Mouse (Mus musculus): ENCODE measurements around the gene Cox4i2.

Cox4i2 gene

GRCm38 (mm10) chr2:152734984-152735383 is 19.0 kb upstream of the Cox4i2 start:
- in situ Hi-C loops (cut with MboI, MseI), result loop anchor here (5.0 kb wide), 1 partner anchor 97 kb away; the partner anchor contains the start of gene Bcl2l1

- in situ Hi-C loops (cut with MboI, MseI), result loop anchor here (5.0 kb wide), 1 partner anchor 96 kb away; the partner anchor contains the start of gene Bcl2l1
Measured at GRCm38 (mm10) chr2:152736090-152736601, 17.8 kb upstream of the Cox4i2 start, which contains the start of gene Id1. Gene Id1, plus strand, starts transcription at chr2:152736251.

GRCm38 (mm10) chr2:152736748-152737147 is 17.2 kb upstream of the Cox4i2 start:
- in situ Hi-C loops (cut with MboI, MseI), result loop anchor here (5.0 kb wide), 1 partner anchor 96 kb away; the partner anchor contains the start of gene Bcl2l1

- in situ Hi-C loops (cut with MboI, MseI), result loop anchor here (5.0 kb wide), 1 partner anchor 95 kb away; the partner anchor contains the start of gene Bcl2l1
Measured at GRCm38 (mm10) chr2:152737306-152738221, 16.4 kb upstream of the Cox4i2 start.

- in situ Hi-C loops (cut with MboI, MseI), result loop anchor here (5.0 kb wide), 1 partner anchor 94 kb away; the partner anchor contains the start of gene Bcl2l1
Measured at GRCm38 (mm10) chr2:152738341-152738740, 15.6 kb upstream of the Cox4i2 start.

GRCm38 (mm10) chr2:152739031-152739841 is 14.7 kb upstream of the Cox4i2 start:
- in situ Hi-C loops (cut with MboI, MseI), result loop anchor here (5.0 kb wide), 1 partner anchor 93 kb away; the partner anchor contains the start of gene Bcl2l1

- in situ Hi-C loops (cut with MboI, MseI), result loop anchor here (5.0 kb wide), 1 partner anchor 92 kb away; the partner anchor contains the start of gene Bcl2l1
Measured at GRCm38 (mm10) chr2:152739842-152740260, 14.1 kb upstream of the Cox4i2 start.

GRCm38 (mm10) chr2:152740490-152740889 is 13.5 kb upstream of the Cox4i2 start:
- in situ Hi-C loops (cut with MboI, MseI), result no loop called here

GRCm38 (mm10) chr2:152741153-152742041 is 12.6 kb upstream of the Cox4i2 start:
- in situ Hi-C loops (cut with MboI, MseI), result no loop called here

GRCm38 (mm10) chr2:152742435-152742834 is 11.5 kb upstream of the Cox4i2 start:
- in situ Hi-C loops (cut with MboI, MseI), result no loop called here

- in situ Hi-C loops (cut with MboI, MseI), result no loop called here
Measured at GRCm38 (mm10) chr2:152756474-152757393, 2.8 kb downstream of the Cox4i2 start.

GRCm38 (mm10) chr2:152757478-152757877 is 3.5 kb downstream of the Cox4i2 start:
- in situ Hi-C loops (cut with MboI, MseI), result no loop called here

GRCm38 (mm10) chr2:152758351-152758750 is 4.4 kb downstream of the Cox4i2 start:
- in situ Hi-C loops (cut with MboI, MseI), result no loop called here

- in situ Hi-C loops (cut with MboI, MseI), result no loop called here
Measured at GRCm38 (mm10) chr2:152763310-152763709, 9.3 kb downstream of the Cox4i2 start.

- in situ Hi-C loops (cut with MboI, MseI), result no loop called here
Measured at GRCm38 (mm10) chr2:152764172-152765044, 10.4 kb downstream of the Cox4i2 start.

- in situ Hi-C loops (cut with MboI, MseI), result no loop called here
Measured at GRCm38 (mm10) chr2:152765045-152765674, 11.2 kb downstream of the Cox4i2 start.

- in situ Hi-C loops (cut with MboI, MseI), result no loop called here
Measured at GRCm38 (mm10) chr2:152766387-152767123, 12.6 kb downstream of the Cox4i2 start.
